Mouse (Mus musculus) forebrain, embryonic 11.5 days (tissue): ENCODE results near the gene Cisd3. TPM values are rescaled to one million over a fixed set of nuclear protein-coding genes. Genes with fewer than 3 reads are reported as not detected.

Experiments used
- ATAC-seq: fragments of 200-750 bp; cut with Nextera tagmentation; replicated peaks from 2 replicates; pipeline ENCODE4 v1.8.0; 2017; ENCODE audit warnings: moderate TSS enrichment; ENCODE audit not compliant: low FRiP score
- DNase-seq: peaks from one replicate; pipeline ENCODE4 v3.0.0-alpha.2; 2017; ENCODE audit warnings: low spot score
- H3K27ac ChIP-seq: fragments of 300-500 bp; sonication (generic); 2 replicates; pipeline ENCODE4 v1.5.1; 2014; ENCODE audit warnings: low read depth, low read length
- H3K27me3 ChIP-seq: fragments of 300-500 bp; sonication (generic); 2 replicates; pipeline ENCODE4 v1.6.1; 2014; ENCODE audit warnings: mild to moderate bottlenecking, low read length, mixed read lengths; ENCODE audit not compliant: control insufficient read depth, insufficient read depth
- H3K36me3 ChIP-seq: fragments of 300-500 bp; sonication (generic); 2 replicates; pipeline ENCODE4 v1.6.1; 2014; ENCODE audit warnings: mild to moderate bottlenecking, low read length, moderate library complexity, mixed read lengths; ENCODE audit not compliant: control insufficient read depth, insufficient read depth
- H3K4me1 ChIP-seq: fragments of 300-500 bp; sonication (generic); replicated peaks from 2 replicates; pipeline ENCODE4 v1.6.1; 2014; ENCODE audit warnings: low read length, mixed read lengths; ENCODE audit not compliant: control insufficient read depth, insufficient read depth
- H3K4me2 ChIP-seq: fragments of 300-500 bp; sonication (generic); 2 replicates; pipeline ENCODE4 v1.6.1; 2014; ENCODE audit warnings: low read depth, mild to moderate bottlenecking, low read length, moderate library complexity, mixed read lengths; ENCODE audit not compliant: severe bottlenecking
- H3K4me3 ChIP-seq: fragments of 300-500 bp; sonication (generic); 2 replicates; pipeline ENCODE4 v1.5.1; 2014; ENCODE audit warnings: low read depth, low read length
- H3K9ac ChIP-seq: fragments of 300-500 bp; sonication (generic); 2 replicates; pipeline ENCODE4 v1.6.1; 2014; ENCODE audit warnings: low read length
- H3K9me3 ChIP-seq: fragments of 300-500 bp; sonication (generic); 2 replicates; pipeline ENCODE4 v1.6.1; 2016; ENCODE audit warnings: low read length, mixed read lengths; ENCODE audit not compliant: control insufficient read depth
- WGBS: fragments of 180-500 bp; shearing (Covaris S2); extraction: QIAGEN DNeasy Blood & Tissue Kit; methylation state at CpG from one replicate; pipeline ENCODE4 v1.1.7; 2014; 5-methylcytosine and 5-hydroxymethylcytosine counted together
- polyA plus RNA-seq: library from polyadenylated mRNA; unstranded; fragments of >200 nt; fragmentation: Nextera tagmentation; extraction: Ambion mirVana; gene quantifications from 2 replicates; pipeline ENCODE4 v1.2.1, GENCODE M21; 2014

Cisd3 gene
- polyA plus RNA-seq, 1 experiment from 2014 or later, result 13.5 TPM

DNA sequence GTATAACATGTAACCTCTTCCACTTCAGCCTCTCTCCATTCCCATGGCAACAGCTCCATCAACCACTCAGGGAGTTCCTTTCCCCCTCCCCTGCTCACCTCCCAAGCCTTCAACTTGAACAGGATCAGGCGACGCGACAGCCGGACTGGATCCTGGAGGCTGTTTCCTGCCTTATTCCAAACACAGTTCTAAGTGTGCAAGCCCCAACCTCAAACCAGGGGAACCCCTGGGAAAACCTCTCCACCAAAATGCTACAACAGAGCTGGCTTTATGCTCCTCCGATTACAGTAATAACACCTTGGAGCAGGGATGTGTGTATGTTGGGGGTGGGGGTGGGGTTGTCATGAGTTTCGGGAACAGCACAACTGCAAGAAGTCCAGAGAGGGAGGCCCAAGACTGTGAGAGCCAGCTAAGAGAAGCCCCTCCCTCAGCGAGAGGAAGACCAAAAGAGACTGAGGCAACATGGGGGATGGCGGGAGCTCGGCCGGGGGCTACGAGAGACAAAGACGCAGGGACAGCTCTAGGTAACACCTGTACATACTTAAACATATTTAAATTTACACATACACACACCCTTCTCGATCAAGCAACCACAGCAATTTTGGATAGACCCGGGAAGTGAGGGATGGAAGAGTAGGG lies 12.4 kb downstream of the Cisd3 start:
- Histone ChIP-seq H3K4me3 (peak overlapping the region; percentile 76), H3K27ac (peak overlapping the region; percentile 98), H3K4me1 (peaks cover 38% of the 10 kb centered on the region), H3K36me3 (no peaks in the 10 kb centered on the region), H3K4me2 (peak overlapping the region; percentile 86), H3K9ac (peak overlapping the region; percentile 92), H3K9me3 (no peaks in the 10 kb centered on the region), H3K27me3 (no peaks in the 10 kb centered on the region)
- WGBS, result 2% methylated on average over 14 of the region's 14 CpGs
- DNase-seq (no peak), ATAC-seq (no peak)

DNA sequence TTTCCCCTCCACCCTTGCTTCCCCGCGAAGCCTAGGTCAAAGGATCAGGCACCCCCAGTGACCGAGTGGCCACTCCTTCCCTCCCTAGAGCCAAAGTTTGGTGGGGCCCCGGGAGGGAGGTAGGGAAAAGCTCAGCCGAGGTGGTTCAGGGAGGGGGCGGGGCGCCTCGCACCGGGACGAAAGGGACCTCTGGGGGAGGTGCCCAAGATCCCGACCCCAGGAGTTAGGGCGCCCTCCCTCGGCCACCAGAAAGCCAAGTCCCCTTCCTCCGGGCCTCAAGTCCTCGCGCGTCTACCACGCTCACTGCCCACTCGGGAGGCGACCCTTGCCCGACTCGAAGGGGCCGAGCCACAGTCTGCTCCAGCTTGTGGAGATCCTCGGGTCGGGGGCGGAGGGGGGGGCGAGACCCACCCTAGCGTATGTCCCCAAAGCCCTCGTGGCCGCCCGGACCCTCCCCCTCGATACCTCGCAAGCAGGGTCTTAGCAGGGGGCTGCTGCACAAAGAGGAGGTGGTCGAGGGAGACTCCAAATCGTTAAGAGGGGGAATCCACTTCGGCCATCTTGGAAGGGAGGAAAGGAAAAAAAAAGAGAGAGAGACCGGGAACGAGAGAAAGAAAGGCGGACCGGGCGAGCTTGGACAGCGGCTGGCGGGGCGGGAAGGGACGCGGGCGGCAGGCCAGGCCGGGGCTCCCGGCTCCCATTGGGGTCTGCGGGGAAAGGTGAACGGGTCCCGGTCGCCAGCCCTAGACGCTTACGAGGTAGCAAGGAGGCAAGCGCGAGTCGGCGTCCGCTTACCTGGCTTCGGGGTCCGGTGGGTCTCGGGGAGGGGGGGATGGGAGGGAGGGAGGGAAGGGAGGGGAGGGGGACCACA lies 13.3 kb downstream of the Cisd3 start:
- H3K4me3 ChIP-seq, result peak overlapping the region; percentile 76
- H3K27me3 ChIP-seq, result no peaks in the 10 kb centered on the region
- H3K4me1 ChIP-seq, result peaks cover 39% of the 10 kb centered on the region
- ATAC-seq, result peak; percentile 8
- DNase-seq, result peak; percentile 90
- under 1% methylated on average over 61 of the region's 63 CpGs for WGBS
- H3K9ac ChIP-seq, result peak overlapping the region; percentile 92
- H3K27ac ChIP-seq, result peak overlapping the region; percentile 98
- H3K9me3 ChIP-seq, result no peaks in the 10 kb centered on the region
- no peaks in the 10 kb centered on the region for H3K36me3 ChIP-seq
- peak overlapping the region; percentile 86 for H3K4me2 ChIP-seq

DNA sequence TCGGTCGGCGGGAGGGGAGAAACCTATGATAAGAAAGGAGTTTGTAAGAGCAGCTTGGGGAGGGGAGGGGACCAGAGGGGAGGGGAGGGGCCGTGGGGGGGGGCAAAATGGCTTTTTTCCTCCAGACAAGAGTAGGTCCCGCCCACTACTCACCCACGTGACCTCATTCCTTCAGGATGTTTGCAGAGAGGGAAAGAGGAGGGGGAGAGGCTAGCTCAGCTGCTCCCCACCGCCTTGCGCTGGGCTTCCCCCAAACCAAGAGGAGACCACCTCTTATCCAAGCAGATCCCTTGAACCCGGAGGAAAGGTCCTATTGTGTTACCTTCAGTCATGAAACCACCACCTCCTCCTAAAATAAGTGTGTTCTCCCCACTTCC lies 14.0 kb downstream of the Cisd3 start:
- ATAC-seq (peak; percentile 61), DNase-seq (peak; percentile 96)
- Histone ChIP-seq H3K27ac (peak overlapping the region; percentile 98), H3K4me3 (peak overlapping the region; percentile 76), H3K9me3 (no peaks in the 10 kb centered on the region), H3K9ac (peak overlapping the region; percentile 92), H3K27me3 (no peaks in the 10 kb centered on the region), H3K4me1 (peaks cover 45% of the 10 kb centered on the region), H3K4me2 (peak overlapping the region; percentile 86), H3K36me3 (no peaks in the 10 kb centered on the region)
- WGBS, result 0% methylated on average over 6 of the region's 9 CpGs

DNA sequence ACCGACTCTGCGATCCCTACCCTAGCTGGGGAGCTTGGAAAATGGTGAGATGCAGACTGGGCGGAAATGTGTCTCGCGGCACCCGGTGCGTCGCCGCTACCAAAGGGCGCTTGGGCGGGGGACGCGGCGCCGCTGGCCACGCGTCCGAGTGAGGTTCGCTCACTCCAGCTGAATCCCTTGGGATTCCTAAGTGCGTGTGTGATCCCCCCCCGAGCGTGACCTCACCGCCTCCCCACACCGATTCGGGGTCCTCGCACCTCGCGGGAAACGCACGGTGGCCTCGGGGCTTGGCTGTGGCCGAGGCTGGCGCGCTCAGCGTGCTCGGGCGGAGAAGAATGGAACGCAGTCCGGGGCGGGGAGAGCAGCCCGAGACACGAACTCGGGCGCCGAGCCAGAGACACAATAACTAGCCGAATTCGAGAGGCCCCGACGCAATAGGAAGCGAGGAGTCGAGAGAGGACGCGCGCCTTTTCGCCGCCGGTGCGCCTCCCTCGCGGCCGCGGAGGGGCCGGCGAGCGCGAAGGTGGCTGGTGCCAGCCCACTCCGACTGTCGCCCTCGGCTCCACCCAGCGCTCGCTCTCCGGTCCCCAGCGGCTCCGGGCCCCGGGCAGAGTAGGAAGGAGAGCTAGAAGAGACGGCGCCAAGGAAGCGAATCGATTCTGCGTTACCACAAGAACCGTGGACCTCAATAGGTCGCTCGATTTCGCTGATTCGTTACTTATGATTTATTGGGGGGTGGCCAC lies 14.5 kb downstream of the Cisd3 start, which contains the start of gene Pcgf2:
TSS of gene Pcgf2 (minus strand) at position 495 of the 743 bp plus-strand sequence.
- peak; percentile 89 for DNase-seq
- Histone ChIP-seq H3K9me3 (no peaks in the 10 kb centered on the region), H3K4me3 (peak within 1 kb of the TSS; percentile 76), H3K27ac (peak within 1 kb of the TSS; percentile 98), H3K9ac (peak within 1 kb of the TSS; percentile 92), H3K4me2 (peak within 1 kb of the TSS; percentile 86), H3K27me3 (no peaks in the 10 kb centered on the region), H3K4me1 (peaks cover 40% of the 10 kb centered on the region), H3K36me3 (no peaks in the 10 kb centered on the region)
- peak; percentile 11 for ATAC-seq
- under 1% methylated on average over 76 of the region's 85 CpGs for WGBS

DNA sequence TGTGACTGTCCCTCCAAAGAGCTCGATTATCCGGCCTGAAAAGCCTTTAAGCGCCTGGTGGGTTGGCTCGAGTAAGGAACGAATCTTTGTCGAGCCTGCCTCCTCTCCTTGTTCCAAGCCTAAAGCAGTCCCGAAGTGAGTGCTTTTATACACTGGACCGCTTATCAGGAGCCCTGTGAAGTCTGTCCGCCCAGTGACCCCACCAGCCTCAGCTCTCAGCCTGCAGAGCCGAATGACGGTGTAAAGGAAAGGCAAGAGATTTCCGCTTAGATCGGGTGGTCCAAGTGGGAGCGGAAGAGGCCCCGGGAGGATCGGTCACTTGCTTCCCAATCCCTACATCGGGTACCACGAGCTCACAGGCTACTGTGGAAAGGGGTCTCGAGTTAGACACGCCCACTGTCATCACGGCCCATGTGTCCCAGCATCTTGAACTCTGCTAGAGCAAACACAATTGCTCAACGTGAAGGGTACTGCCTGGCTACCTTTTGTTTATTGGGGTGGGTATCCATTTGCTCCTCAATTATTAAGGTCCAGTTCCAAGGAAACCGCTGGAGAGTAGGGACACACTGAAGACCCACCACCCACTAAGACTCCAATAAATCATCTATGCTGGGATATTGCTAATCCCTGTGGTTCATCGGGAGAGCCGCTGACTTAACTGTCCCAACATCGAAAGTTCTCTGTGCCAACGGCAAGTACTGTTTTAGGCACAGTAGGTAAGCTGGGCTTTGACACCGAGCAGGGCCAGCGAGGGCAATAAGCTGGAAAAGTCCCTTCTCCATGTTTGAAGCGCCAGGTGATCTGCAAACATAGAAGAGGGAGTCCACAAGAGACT lies 15.3 kb downstream of the Cisd3 start:
- Histone ChIP-seq H3K27me3 (no peaks in the 10 kb centered on the region), H3K4me2 (peak overlapping the region; percentile 86), H3K4me1 (peaks cover 32% of the 10 kb centered on the region), H3K36me3 (no peaks in the 10 kb centered on the region), H3K4me3 (peak overlapping the region; percentile 76), H3K27ac (peak overlapping the region; percentile 98), H3K9me3 (no peaks in the 10 kb centered on the region), H3K9ac (peak overlapping the region; percentile 86)
- 17% methylated on average over 30 of the region's 30 CpGs for WGBS
- no peak for ATAC-seq
- no peak for DNase-seq

DNA sequence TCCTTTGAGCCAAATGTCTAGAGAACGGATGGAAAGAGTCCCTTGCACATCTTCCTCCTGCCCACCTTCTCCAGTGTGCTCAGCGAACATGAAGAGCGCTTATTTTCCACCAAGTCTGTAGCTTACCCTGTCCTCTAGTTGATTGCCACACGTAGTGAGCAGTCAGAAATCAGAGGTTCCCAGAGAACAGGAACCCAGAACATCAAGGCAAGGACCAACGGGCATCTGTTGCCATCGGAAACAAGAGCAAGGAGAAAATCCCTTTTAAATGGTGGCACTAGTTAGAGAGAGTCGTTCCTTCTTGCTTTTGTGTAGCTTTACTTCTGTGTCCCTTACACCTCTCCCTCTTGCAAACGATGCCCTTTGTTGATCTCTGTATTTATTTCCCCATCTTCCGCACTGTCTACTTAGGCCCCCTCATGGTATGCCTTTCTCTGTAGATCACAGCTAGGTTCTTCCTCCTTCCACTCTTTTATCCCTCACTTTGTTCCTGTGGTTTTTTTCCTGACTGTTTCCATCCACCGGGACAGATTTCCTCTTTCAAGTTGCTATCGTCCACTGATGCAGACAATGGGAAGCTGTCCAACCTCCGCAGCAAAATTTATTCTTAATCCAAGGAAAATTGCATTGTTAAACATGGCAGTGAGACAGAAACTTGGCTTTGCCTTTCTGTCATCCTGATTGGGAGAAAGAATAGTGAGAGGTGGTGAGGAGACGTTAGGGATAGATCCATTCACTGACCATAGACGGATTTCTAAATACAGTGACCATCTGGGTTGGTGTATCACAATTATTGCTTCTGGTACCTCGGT lies 16.2 kb downstream of the Cisd3 start:
- Histone ChIP-seq H3K9ac (no peak overlapping the region), H3K4me2 (peak overlapping the region; percentile 86), H3K36me3 (no peaks in the 10 kb centered on the region), H3K9me3 (no peaks in the 10 kb centered on the region), H3K27ac (no peak overlapping the region), H3K4me3 (peak overlapping the region; percentile 82; the same call in 1 of the 2 replicates), H3K4me1 (peaks cover 24% of the 10 kb centered on the region), H3K27me3 (no peaks in the 10 kb centered on the region)
- 51% methylated on average over 15 of the region's 15 CpGs for WGBS
- DNase-seq, result no peak
- ATAC-seq, result no peak

DNA sequence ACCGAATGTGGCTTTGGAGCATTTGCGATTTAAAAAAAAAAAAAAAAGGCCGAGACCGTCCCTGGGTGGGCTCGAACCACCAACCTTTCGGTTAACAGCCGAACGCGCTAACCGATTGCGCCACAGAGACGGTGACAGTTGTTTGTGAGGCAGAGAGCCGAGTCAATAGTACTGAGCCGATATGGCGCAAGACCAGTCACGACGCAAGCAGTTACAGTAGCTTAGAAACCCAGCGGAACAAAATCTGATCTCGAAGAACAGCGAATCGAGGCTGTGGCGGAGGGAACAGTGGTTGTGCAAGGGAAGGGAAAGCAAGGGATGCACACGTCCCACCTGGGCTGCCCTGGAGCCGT lies 16.7 kb downstream of the Cisd3 start:
- H3K4me1 ChIP-seq, result peaks cover 23% of the 10 kb centered on the region
- H3K4me2 ChIP-seq, result peak overlapping the region; percentile 79
- ATAC-seq, result no peak
- H3K36me3 ChIP-seq, result peaks cover 4% of the 10 kb centered on the region; the same call in 1 of the 2 replicates
- no peaks in the 10 kb centered on the region for H3K9me3 ChIP-seq
- H3K4me3 ChIP-seq, result peak overlapping the region; percentile 82
- WGBS, result under 1% methylated on average over 24 of the region's 24 CpGs
- peak overlapping the region; percentile 72; the same call in 1 of the 2 replicates for H3K27ac ChIP-seq
- H3K9ac ChIP-seq, result peak overlapping the region; percentile 66
- DNase-seq, result peak; percentile 93
- H3K27me3 ChIP-seq, result no peaks in the 10 kb centered on the region
